Mouse (Mus musculus): ENCODE data around the gene Olfr288. TPM values are rescaled to one million over a fixed set of nuclear protein-coding genes. Genes with fewer than 3 reads are reported as not detected.

Gene Olfr288
- total RNA-seq, 4 experiments from 2014 or later = 0.37 TPM; not detected in 3

Other genes starting within 250 kb of the Olfr288 start
- gene Tmem106c, start 231.3 kb downstream of the Olfr288 start, total RNA-seq (2022) = 10 to 100 TPM; 32.2 to 37.7 (median 34.1) TPM
- gene Col2a1, start 190.8 kb downstream of the Olfr288 start, total RNA-seq (2022) = 1 to 10 TPM; 1.3 to 2.2 (median 1.6) TPM
- gene Pfkm, start 103.0 kb downstream of the Olfr288 start, total RNA-seq (2022) = 100 to 1,000 TPM; 407 to 459 (median 428) TPM
- 10 to 100 TPM; 13.2 to 15.3 (median 13.9) TPM for gene Senp1, start 101.8 kb downstream of the Olfr288 start, total RNA-seq (2022)
- 10 to 100 TPM; 50.8 to 53.6 (median 51.9) TPM for gene Asb8, start 29.9 kb downstream of the Olfr288 start, total RNA-seq (2022)
- 10 to 100 TPM; 16.5 to 18.5 (median 18.2) TPM for gene Ccdc184, start 28.4 kb downstream of the Olfr288 start, total RNA-seq (2022)
- under 1 TPM in 2 of 4 experiments, not detected in 2; 0.17 to 0.35 TPM for gene Gm44579, start 25.4 kb upstream of the Olfr288 start, total RNA-seq (2022)
- gene Olfr287, start 25.5 kb upstream of the Olfr288 start, total RNA-seq (2022) = 1 to 10 TPM; 4.2 to 4.9 (median 4.5) TPM
- gene Olfr286, start 38.9 kb upstream of the Olfr288 start, total RNA-seq (2022) = not detected
- not detected for gene H1fnt, start 61.8 kb upstream of the Olfr288 start, total RNA-seq (2022)
- gene Zfp641, start 100.6 kb upstream of the Olfr288 start, total RNA-seq (2022) = 1 to 10 TPM; 7.4 to 8.3 (median 8.1) TPM
- gene Olfr285, start 121.8 kb upstream of the Olfr288 start, total RNA-seq (2022) = not detected
- not detected for gene Olfr284, start 145.4 kb upstream of the Olfr288 start, total RNA-seq (2022)
- gene Olfr283, start 185.4 kb upstream of the Olfr288 start, total RNA-seq (2022) = not detected
- not detected for gene Olfr282, start 235.7 kb upstream of the Olfr288 start, total RNA-seq (2022)